Mouse (Mus musculus): ENCODE measurements around the gene Bcl2l1. TPM values are rescaled to one million over a fixed set of nuclear protein-coding genes. Genes with fewer than 3 reads are reported as not detected.
A peak's percentile ranks its signal among the peaks of the same experiment; 100 is the strongest.

Bcl2l1 gene
- polyA plus RNA-seq, 1 experiment from 2014 or later = 173 TPM

GRCm38 (mm10) chr2:152810158-152810941 is 21.2 kb downstream of the Bcl2l1 start:
- Histone ChIP-seq H3K36me3 (peaks cover 4% of the 10 kb centered on the region; the same call in 1 of the 2 replicates), H3K4me3 (no peak overlapping the region), H3K27me3 (no peaks in the 10 kb centered on the region), H3K27ac (no peak overlapping the region), H3K4me1 (replicated peaks) (peaks cover 41% of the 10 kb centered on the region), H3K9ac (no peak overlapping the region), H3K9me3 (no peaks in the 10 kb centered on the region), H3K4me2 (no peak overlapping the region)
- ATAC-seq (ENCODE audit: low FRiP score) = no peak
- 89% methylated on average over 5 of the region's 5 CpGs for WGBS

- Histone ChIP-seq H3K27ac (no peak overlapping the region), H3K4me3 (no peak overlapping the region), H3K9ac (no peak overlapping the region), H3K36me3 (peaks cover 4% of the 10 kb centered on the region; the same call in 1 of the 2 replicates), H3K4me1 (replicated peaks) (peaks cover 54% of the 10 kb centered on the region), H3K27me3 (no peaks in the 10 kb centered on the region), H3K4me2 (no peak overlapping the region), H3K9me3 (no peaks in the 10 kb centered on the region)
- 82% methylated on average over 3 of the region's 3 CpGs for WGBS
- ATAC-seq (ENCODE audit: low FRiP score) = no peak
Observed at GRCm38 (mm10) chr2:152808178-152808577, 23.4 kb downstream of the Bcl2l1 start.

- H3K9me3 ChIP-seq = no peaks in the 10 kb centered on the region
- H3K9ac ChIP-seq = no peak overlapping the region
- H3K4me2 ChIP-seq = no peak overlapping the region
- WGBS = 73% methylated on average over 2 of the region's 2 CpGs
- no peak overlapping the region for H3K27ac ChIP-seq
- peaks cover 41% of the 10 kb centered on the region for H3K4me1 ChIP-seq (replicated peaks)
- peaks cover 4% of the 10 kb centered on the region; the same call in 1 of the 2 replicates for H3K36me3 ChIP-seq
- no peak overlapping the region for H3K4me3 ChIP-seq
- H3K27me3 ChIP-seq = no peaks in the 10 kb centered on the region
- ATAC-seq (ENCODE audit: low FRiP score) = no peak
Observed at GRCm38 (mm10) chr2:152806037-152806436, 25.5 kb downstream of the Bcl2l1 start.

GRCm38 (mm10) chr2:152805111-152805490 is 26.4 kb downstream of the Bcl2l1 start:
- ATAC-seq (ENCODE audit: low FRiP score) = no peak
- H3K9ac ChIP-seq = peak overlapping the region; percentile 19; the same call in 1 of the 2 replicates
- no peak overlapping the region for H3K4me2 ChIP-seq
- no peaks in the 10 kb centered on the region for H3K27me3 ChIP-seq
- peak overlapping the region; percentile 60 for H3K27ac ChIP-seq
- no peak overlapping the region for H3K4me3 ChIP-seq
- H3K9me3 ChIP-seq = no peaks in the 10 kb centered on the region
- H3K36me3 ChIP-seq = peaks cover under 1% of the 10 kb centered on the region; the same call in 1 of the 2 replicates
- peaks cover 37% of the 10 kb centered on the region for H3K4me1 ChIP-seq (replicated peaks)
- WGBS = 46% methylated on average over 5 of the region's 5 CpGs

- Histone ChIP-seq H3K4me1 (replicated peaks) (peaks cover 37% of the 10 kb centered on the region), H3K9me3 (no peaks in the 10 kb centered on the region), H3K9ac (peak overlapping the region; percentile 19; the same call in 1 of the 2 replicates), H3K27ac (peak overlapping the region; percentile 60), H3K27me3 (no peaks in the 10 kb centered on the region), H3K4me3 (no peak overlapping the region), H3K4me2 (no peak overlapping the region), H3K36me3 (no peaks in the 10 kb centered on the region)
- WGBS = 17% methylated on average over 6 of the region's 6 CpGs
- ATAC-seq (ENCODE audit: low FRiP score) = 0 out of 2 replicates have a peak, but pooled peaks have one; percentile 17
Observed at GRCm38 (mm10) chr2:152804408-152805110, 27.0 kb downstream of the Bcl2l1 start.

- Histone ChIP-seq H3K4me1 (replicated peaks) (peaks cover 37% of the 10 kb centered on the region), H3K4me3 (no peak overlapping the region), H3K36me3 (no peaks in the 10 kb centered on the region), H3K27ac (no peak overlapping the region), H3K27me3 (no peaks in the 10 kb centered on the region), H3K9me3 (no peaks in the 10 kb centered on the region), H3K4me2 (no peak overlapping the region), H3K9ac (no peak overlapping the region)
- no peak for ATAC-seq (ENCODE audit: low FRiP score)
- WGBS = 83% methylated on average over 5 of the region's 5 CpGs
Observed at GRCm38 (mm10) chr2:152803081-152803480, 28.4 kb downstream of the Bcl2l1 start.

- no peak overlapping the region for H3K4me3 ChIP-seq
- no peak overlapping the region for H3K9ac ChIP-seq
- no peak for ATAC-seq (ENCODE audit: low FRiP score)
- no peak overlapping the region for H3K27ac ChIP-seq
- H3K36me3 ChIP-seq = 0 out of 2 replicates have a peak, but pooled peaks cover 3% of the 10 kb centered on the region
- peaks cover 37% of the 10 kb centered on the region for H3K4me1 ChIP-seq (replicated peaks)
- WGBS = 90% methylated on average over 10 of the region's 10 CpGs
- H3K27me3 ChIP-seq = no peaks in the 10 kb centered on the region
- H3K9me3 ChIP-seq = no peaks in the 10 kb centered on the region
- no peak overlapping the region for H3K4me2 ChIP-seq
Observed at GRCm38 (mm10) chr2:152802303-152802702, 29.2 kb downstream of the Bcl2l1 start.

GRCm38 (mm10) chr2:152800762-152801113 is 30.8 kb downstream of the Bcl2l1 start:
- no peak overlapping the region for H3K4me3 ChIP-seq
- H3K27ac ChIP-seq = no peak overlapping the region
- H3K9me3 ChIP-seq = no peaks in the 10 kb centered on the region
- no peak overlapping the region for H3K4me2 ChIP-seq
- no peaks in the 10 kb centered on the region for H3K27me3 ChIP-seq
- H3K9ac ChIP-seq = no peak overlapping the region
- 0 out of 2 replicates have a peak, but pooled peaks cover 3% of the 10 kb centered on the region for H3K36me3 ChIP-seq
- peaks cover 26% of the 10 kb centered on the region for H3K4me1 ChIP-seq (replicated peaks)
- ATAC-seq (ENCODE audit: low FRiP score) = no peak

GRCm38 (mm10) chr2:152799954-152800761 is 31.4 kb downstream of the Bcl2l1 start:
- no peak overlapping the region for H3K27ac ChIP-seq
- no peak overlapping the region for H3K4me2 ChIP-seq
- H3K9ac ChIP-seq = no peak overlapping the region
- 85% methylated on average over 7 of the region's 7 CpGs for WGBS
- H3K27me3 ChIP-seq = no peaks in the 10 kb centered on the region
- peaks cover 20% of the 10 kb centered on the region for H3K4me1 ChIP-seq (replicated peaks)
- no peaks in the 10 kb centered on the region for H3K9me3 ChIP-seq
- H3K4me3 ChIP-seq = no peak overlapping the region
- ATAC-seq (ENCODE audit: low FRiP score) = no peak
- 0 out of 2 replicates have a peak, but pooled peaks cover 3% of the 10 kb centered on the region for H3K36me3 ChIP-seq

GRCm38 (mm10) chr2:152797589-152797988 is 33.9 kb downstream of the Bcl2l1 start:
- Histone ChIP-seq H3K27me3 (no peaks in the 10 kb centered on the region), H3K4me1 (replicated peaks) (peaks cover 8% of the 10 kb centered on the region), H3K9me3 (no peaks in the 10 kb centered on the region), H3K4me2 (no peak overlapping the region), H3K27ac (no peak overlapping the region), H3K9ac (no peak overlapping the region), H3K4me3 (no peak overlapping the region), H3K36me3 (0 out of 2 replicates have a peak, but pooled peaks cover 3% of the 10 kb centered on the region)
- 100% methylated on average over 1 of the region's 1 CpGs for WGBS
- no peak for ATAC-seq (ENCODE audit: low FRiP score)

GRCm38 (mm10) chr2:152794281-152794827 is 37.2 kb downstream of the Bcl2l1 start:
- Histone ChIP-seq H3K4me1 (replicated peaks) (peaks cover 21% of the 10 kb centered on the region), H3K4me2 (no peak overlapping the region), H3K4me3 (no peak overlapping the region), H3K27ac (peak overlapping the region; percentile 62), H3K9me3 (no peaks in the 10 kb centered on the region), H3K9ac (no peak overlapping the region; the same call in 1 of the 2 replicates), H3K36me3 (peaks cover 10% of the 10 kb centered on the region), H3K27me3 (no peaks in the 10 kb centered on the region)
- 75% methylated on average over 9 of the region's 9 CpGs for WGBS
- no peak for ATAC-seq (ENCODE audit: low FRiP score)

GRCm38 (mm10) chr2:152793381-152793780 is 38.1 kb downstream of the Bcl2l1 start:
- H3K4me2 ChIP-seq = no peak overlapping the region
- H3K27ac ChIP-seq = no peak overlapping the region
- ATAC-seq (ENCODE audit: low FRiP score) = no peak
- peaks cover 29% of the 10 kb centered on the region for H3K4me1 ChIP-seq (replicated peaks)
- H3K4me3 ChIP-seq = no peak overlapping the region
- WGBS = 88% methylated on average over 5 of the region's 5 CpGs
- H3K9me3 ChIP-seq = no peaks in the 10 kb centered on the region
- no peaks in the 10 kb centered on the region for H3K27me3 ChIP-seq
- H3K9ac ChIP-seq = no peak overlapping the region
- H3K36me3 ChIP-seq = peaks cover 10% of the 10 kb centered on the region
